In the genomic region with DNA sequence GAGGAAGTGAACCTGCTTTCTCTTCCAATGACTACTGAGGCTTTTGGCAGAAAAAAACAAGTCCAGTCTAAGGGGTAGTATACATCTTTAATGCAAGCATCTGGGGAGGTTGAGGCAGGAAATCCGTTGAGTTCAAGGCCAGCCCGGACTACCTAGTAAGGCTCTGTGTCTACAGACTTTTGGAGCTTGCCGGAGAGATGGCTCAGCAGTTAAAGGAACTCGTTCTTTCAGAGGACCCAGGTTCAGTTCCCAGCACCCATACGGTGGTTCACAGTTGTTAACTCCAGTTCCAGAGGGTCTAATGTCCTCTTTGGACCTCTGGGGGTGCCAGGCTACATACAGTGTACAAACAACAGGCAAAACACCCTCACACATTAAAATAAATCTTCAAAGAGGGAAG, we compare ENCODE assay signal across 10 mouse cellular contexts. TPM values are rescaled to one million over a fixed set of nuclear protein-coding genes. Genes with fewer than 3 reads are reported as not detected.
DNase-seq lines count a peak whose midpoint lies in the region; ATAC-seq and TF ChIP-seq lines count a peak whose summit lies in the region.
"Had no signal": no experiment of that assay in that cellular context is flagged by ENCODE, and none has a peak within 500 bp of the region (broad histone marks: within the 10 kb centered on the region; RNA-seq: fewer than 3 reads in every experiment).

No protein-coding gene starts in this region.

- H3K36me3 ChIP-seq in lung, postnatal 0 days (ENCODE audit: insufficient read depth, low read length), result no peaks in the 10 kb centered on the region
- peaks cover 24% of the 10 kb centered on the region for H3K36me3 ChIP-seq in forebrain, embryonic 13.5 days (ENCODE audit: poor library complexity, severe bottlenecking)
- peaks cover 26% of the 10 kb centered on the region for H3K36me3 ChIP-seq in limb, embryonic 12.5 days
- no peaks in the 10 kb centered on the region for H3K36me3 ChIP-seq in small intestine, adult 2 months (ENCODE audit: control insufficient read depth, insufficient read depth, low read length)

- no peak for TF ChIP-seq CTCF in lung, postnatal 0 days (IDR thresholded peaks at IDR 0.05)
- no peak for TF ChIP-seq CTCF in lung, adult 2 months (IDR thresholded peaks at IDR 0.05; ENCODE audit: insufficient read depth, low read length)
- TF ChIP-seq CTCF in small intestine, adult 2 months (IDR thresholded peaks at IDR 0.05; ENCODE audit: extremely low read depth, insufficient read length, insufficient replicate concordance, low read depth, low read length), result no peak

- H3K27me3 ChIP-seq in lung, postnatal 0 days (replicated peaks; ENCODE audit: insufficient read depth, low read length), result no peaks in the 10 kb centered on the region
- no peaks in the 10 kb centered on the region for H3K27me3 ChIP-seq in forebrain, embryonic 13.5 days
- H3K27me3 ChIP-seq in limb, embryonic 12.5 days, result no peaks in the 10 kb centered on the region
- no peaks in the 10 kb centered on the region for H3K27me3 ChIP-seq in small intestine, adult 2 months (ENCODE audit: control insufficient read depth, insufficient read depth, low read length)

- TF ChIP-seq POLR2A in lung, adult 2 months (IDR thresholded peaks at IDR 0.05; ENCODE audit: borderline replicate concordance, extremely low read depth, low read depth, low read length), result no peak
- TF ChIP-seq POLR2A in small intestine, adult 2 months (IDR thresholded peaks at IDR 0.05; ENCODE audit: low read depth, low read length), result no peak

- H3K27ac ChIP-seq in lung, postnatal 0 days (ENCODE audit: low read length), result peak overlapping the region; percentile 74; the same call in 1 of the 2 replicates
- H3K27ac ChIP-seq in forebrain, embryonic 13.5 days, result no peak overlapping the region
- no peak overlapping the region for H3K27ac ChIP-seq in limb, embryonic 12.5 days
- no peak overlapping the region for H3K27ac ChIP-seq in small intestine, adult 2 months (ENCODE audit: insufficient read depth, low read depth, low read length)

- H3K4me3 ChIP-seq in lung, postnatal 0 days (ENCODE audit: low read depth, low read length), result no peak overlapping the region
- no peak overlapping the region for H3K4me3 ChIP-seq in lung, adult 2 months (replicated peaks; ENCODE audit: extremely low read depth, low read depth, low read length)
- peak overlapping the region; percentile 64 for H3K4me3 ChIP-seq in forebrain, embryonic 13.5 days
- peak overlapping the region; percentile 56 for H3K4me3 ChIP-seq in limb, embryonic 12.5 days (replicated peaks)
- H3K4me3 ChIP-seq in small intestine, adult 2 months (ENCODE audit: low read depth, low read length), result peak overlapping the region; percentile 67

- WGBS in lung, postnatal 0 days, result 92% methylated on average over 5 of the region's 5 CpGs
- 90% methylated on average over 5 of the region's 5 CpGs for WGBS in lung, adult 2 months
- WGBS in forebrain, embryonic 13.5 days, result 93% methylated on average over 5 of the region's 5 CpGs
- WGBS in limb, embryonic 12.5 days, result 94% methylated on average over 5 of the region's 5 CpGs
- WGBS in small intestine, adult 2 months, result 96% methylated on average over 5 of the region's 5 CpGs

- no peak for TF ChIP-seq EP300 in lung, postnatal 0 days (IDR thresholded peaks at IDR 0.05)

- H3K4me2 ChIP-seq in lung, postnatal 0 days (replicated peaks; ENCODE audit: low read depth, low read length), result peak overlapping the region; percentile 88
- peak overlapping the region; percentile 89 for H3K4me2 ChIP-seq in forebrain, embryonic 13.5 days
- peak overlapping the region; percentile 68 for H3K4me2 ChIP-seq in limb, embryonic 12.5 days

- peak overlapping the region; percentile 43; the same call in 1 of the 2 replicates for H3K9ac ChIP-seq in lung, postnatal 0 days (replicated peaks; ENCODE audit: low read depth)
- peak overlapping the region; percentile 93 for H3K9ac ChIP-seq in forebrain, embryonic 13.5 days
- peak overlapping the region; percentile 73 for H3K9ac ChIP-seq in limb, embryonic 12.5 days (replicated peaks)

- H3K4me1 ChIP-seq in lung, postnatal 0 days (ENCODE audit: insufficient read depth, low read depth, low read length), result peaks cover 8% of the 10 kb centered on the region; the same call in 1 of the 2 replicates
- peaks cover 15% of the 10 kb centered on the region for H3K4me1 ChIP-seq in lung, adult 2 months (ENCODE audit: control insufficient read depth, insufficient read depth, low read length)
- H3K4me1 ChIP-seq in forebrain, embryonic 13.5 days, result peaks cover 35% of the 10 kb centered on the region
- peaks cover 20% of the 10 kb centered on the region for H3K4me1 ChIP-seq in limb, embryonic 12.5 days (replicated peaks)
- H3K4me1 ChIP-seq in small intestine, adult 2 months (ENCODE audit: control insufficient read depth, insufficient read depth, insufficient read length, low read length), result peaks cover 8% of the 10 kb centered on the region

- DNase-seq in lung, postnatal 0 days (ENCODE audit: low spot score), result no peak
- no peak for DNase-seq in lung, adult 2 months
- no peak for DNase-seq in urinary bladder, postnatal 36 days (ENCODE audit: low spot score in 2 of 2)
- no peak for DNase-seq in cerebellum, adult 11 months
- DNase-seq in testis, postnatal 10 days (ENCODE audit: low spot score), result no peak
- DNase-seq: kidney, postnatal 25 days; right cerebral cortex, postnatal 4 days had no signal

- no peak for ATAC-seq in lung, postnatal 0 days
- ATAC-seq in forebrain, embryonic 13.5 days, result no peak
- no peak for ATAC-seq in limb, embryonic 12.5 days (ENCODE audit: insufficient number of reproducible peaks, insufficient read depth, low FRiP score, low TSS enrichment, low read depth)

- H3K9me3 ChIP-seq in lung, postnatal 0 days (ENCODE audit: low read length), result no peaks in the 10 kb centered on the region
- no peaks in the 10 kb centered on the region for H3K9me3 ChIP-seq in forebrain, embryonic 13.5 days (replicated peaks)
- no peaks in the 10 kb centered on the region for H3K9me3 ChIP-seq in limb, embryonic 12.5 days

RNA-seq across cellular contexts. Expression of a gene that starts 0.9 kb away (rescaled TPM):
- polyA plus RNA-seq in lung, postnatal 0 days (2015; fragmentation: Nextera tagmentation; extraction: Ambion mirVana), result 26.6 and 27.8 TPM in 2 replicates
- polyA plus RNA-seq in lung, adult 2 months (2012; rRNA removed), result 31.1 and 36.5 TPM in 2 replicates
- polyA plus RNA-seq in forebrain, embryonic 13.5 days (2015; fragmentation: Nextera tagmentation; extraction: Ambion mirVana), result 30.1 and 31.5 TPM in 2 replicates
- polyA plus RNA-seq in limb, embryonic 12.5 days (2016; fragmentation: Nextera tagmentation; extraction: Ambion mirVana), result 31.8 and 32.5 TPM in 2 replicates
- polyA plus RNA-seq in small intestine, adult 2 months (2012; rRNA removed), result 11.9 and 17.0 TPM in 2 replicates

RNA-seq across cellular contexts. Expression of a gene that starts 4.0 kb away (rescaled TPM):
- 16.1 and 20.1 TPM in 2 replicates for polyA plus RNA-seq in lung, postnatal 0 days (2015; fragmentation: Nextera tagmentation; extraction: Ambion mirVana)
- 16.0 and 17.8 TPM in 2 replicates for polyA plus RNA-seq in lung, adult 2 months (2012; rRNA removed)
- polyA plus RNA-seq in forebrain, embryonic 13.5 days (2015; fragmentation: Nextera tagmentation; extraction: Ambion mirVana), result 2.3 and 4.5 TPM in 2 replicates
- 2.3 and 2.7 TPM in 2 replicates for polyA plus RNA-seq in limb, embryonic 12.5 days (2016; fragmentation: Nextera tagmentation; extraction: Ambion mirVana)
- polyA plus RNA-seq in small intestine, adult 2 months (2012; rRNA removed), result 0.15 and 1.6 TPM in 2 replicates

RNA-seq across cellular contexts. Expression of a gene that starts 5.7 kb away (rescaled TPM):
- 76.3 and 82.4 TPM in 2 replicates for polyA plus RNA-seq in lung, postnatal 0 days (2015; fragmentation: Nextera tagmentation; extraction: Ambion mirVana)
- 20.6 and 34.1 TPM in 2 replicates for polyA plus RNA-seq in lung, adult 2 months (2012; rRNA removed)
- 97.7 and 104 TPM in 2 replicates for polyA plus RNA-seq in forebrain, embryonic 13.5 days (2015; fragmentation: Nextera tagmentation; extraction: Ambion mirVana)
- polyA plus RNA-seq in limb, embryonic 12.5 days (2016; fragmentation: Nextera tagmentation; extraction: Ambion mirVana), result 52.0 and 53.6 TPM in 2 replicates
- polyA plus RNA-seq in small intestine, adult 2 months (2012; rRNA removed), result 5.2 and 7.2 TPM in 2 replicates

RNA-seq across cellular contexts. Expression of a gene that starts 17.6 kb away (rescaled TPM):
- 186 and 192 TPM in 2 replicates for polyA plus RNA-seq in lung, postnatal 0 days (2015; fragmentation: Nextera tagmentation; extraction: Ambion mirVana)
- 136 and 158 TPM in 2 replicates for polyA plus RNA-seq in lung, adult 2 months (2012; rRNA removed)
- 186 and 193 TPM in 2 replicates for polyA plus RNA-seq in forebrain, embryonic 13.5 days (2015; fragmentation: Nextera tagmentation; extraction: Ambion mirVana)
- polyA plus RNA-seq in limb, embryonic 12.5 days (2016; fragmentation: Nextera tagmentation; extraction: Ambion mirVana), result 187 and 190 TPM in 2 replicates
- polyA plus RNA-seq in small intestine, adult 2 months (2012; rRNA removed), result 77.1 and 132 TPM in 2 replicates

RNA-seq across cellular contexts. Expression of a gene that starts 17.6 kb away (rescaled TPM):
- 140 and 161 TPM in 2 replicates for polyA plus RNA-seq in lung, postnatal 0 days (2015; fragmentation: Nextera tagmentation; extraction: Ambion mirVana)
- 148 and 197 TPM in 2 replicates for polyA plus RNA-seq in lung, adult 2 months (2012; rRNA removed)
- polyA plus RNA-seq in forebrain, embryonic 13.5 days (2015; fragmentation: Nextera tagmentation; extraction: Ambion mirVana), result 251 and 261 TPM in 2 replicates
- polyA plus RNA-seq in limb, embryonic 12.5 days (2016; fragmentation: Nextera tagmentation; extraction: Ambion mirVana), result 259 and 264 TPM in 2 replicates
- 171 and 202 TPM in 2 replicates for polyA plus RNA-seq in small intestine, adult 2 months (2012; rRNA removed)

Comparison
In these comparisons a context has a peak if more than half of its experiments do, and no peak if none do; other contexts are left out.
1. H3K4me3 ChIP-seq: peak in forebrain, embryonic 13.5 days (single experiment), limb, embryonic 12.5 days (single experiment) and small intestine, adult 2 months (single experiment); none in lung, postnatal 0 days (single experiment) and lung, adult 2 months (single experiment).
2. H3K9ac ChIP-seq: peak in every context shown above with its lines; median percentile 93 in forebrain, embryonic 13.5 days; 73 in limb, embryonic 12.5 days; 43 in lung, postnatal 0 days.
3. Peak in every context shown above with its lines, with median percentiles within 50 percentile points of each other: H3K4me2 ChIP-seq.